Mouse (Mus musculus) bone marrow, adult 2 months (tissue): ENCODE measurements around the gene Fmnl1. TPM values are rescaled to one million over a fixed set of nuclear protein-coding genes. Genes with fewer than 3 reads are reported as not detected.
A peak's percentile ranks its signal among the peaks of the same experiment; 100 is the strongest.

Experiments used
- H3K27ac ChIP-seq: fragments of 200-500 bp; 2 replicates; pipeline ENCODE4 v1.5.1; 2012; ENCODE audit warnings: low read depth, mild to moderate bottlenecking, control low read depth, inconsistent platforms, low read length; ENCODE audit not compliant: control insufficient read depth, poor library complexity, insufficient read depth
- H3K4me1 ChIP-seq: fragments of 200-500 bp; 2 replicates; pipeline ENCODE4 v1.6.1; 2011; ENCODE audit warnings: low read length; ENCODE audit not compliant: control insufficient read depth, insufficient read depth
- H3K4me3 ChIP-seq: fragments of 200-500 bp; replicated peaks from 2 replicates; pipeline ENCODE3; 2011; ENCODE audit warnings: mild to moderate bottlenecking, low read depth, low read length, control low read depth; ENCODE audit not compliant: control insufficient read depth
- CTCF ChIP-seq: fragments of 200-500 bp; IDR thresholded peaks from 2 replicates; pipeline ENCODE4 v1.5.1; 2011; ENCODE audit warnings: low read length, control low read depth; ENCODE audit not compliant: control insufficient read depth, insufficient read depth
- POLR2A ChIP-seq: fragments of 200-500 bp; IDR thresholded peaks from 2 replicates; pipeline ENCODE4 v1.6.1; 2011; ENCODE audit warnings: low read depth, mild to moderate bottlenecking, control low read depth, low read length, borderline replicate concordance; ENCODE audit not compliant: control insufficient read depth
- WGBS: fragments of 180-500 bp; shearing (Covaris S2); methylation state at CpG from one replicate; pipeline ENCODE4 v1.1.7; 2018; 5-methylcytosine and 5-hydroxymethylcytosine counted together
- polyA plus RNA-seq: library from polyadenylated mRNA; stranded (reverse); fragments of >200 nt; gene quantifications from 2 replicates; pipeline ENCODE4 v1.2.4, GENCODE M21; 2011; ENCODE audit warnings: low replicate concordance; ENCODE audit not compliant: missing spikeins, insufficient read depth, insufficient read length

Gene Fmnl1
- polyA plus RNA-seq, 1 experiment = 121 TPM

DNA sequence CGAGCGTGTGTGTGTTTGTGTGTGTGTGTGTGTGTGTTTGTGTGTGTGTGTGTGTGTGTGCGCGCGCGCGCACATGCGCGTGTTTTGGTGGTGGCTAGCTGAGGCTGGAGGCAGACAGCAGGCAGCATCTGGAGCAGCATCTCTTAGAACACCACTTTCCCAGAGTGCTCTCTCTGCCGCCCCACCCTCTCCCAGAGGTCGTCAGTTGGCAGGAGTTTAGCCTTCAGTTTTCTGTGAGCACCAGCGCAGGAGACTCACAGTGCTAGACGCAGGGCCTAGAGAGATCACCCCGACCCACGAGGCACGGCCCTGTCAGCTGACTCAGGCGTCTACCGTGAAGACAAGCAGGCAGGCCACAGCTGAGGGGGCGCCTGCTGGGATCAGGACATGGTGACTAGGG lies 59.7 kb downstream of the Fmnl1 start:
- 90% methylated on average over 19 of the region's 19 CpGs for WGBS
- no peak overlapping the region for H3K27ac ChIP-seq
- TF ChIP-seq CTCF (no peak), POLR2A (0 out of 2 replicates have a peak, but pooled peaks have one; percentile 3)

DNA sequence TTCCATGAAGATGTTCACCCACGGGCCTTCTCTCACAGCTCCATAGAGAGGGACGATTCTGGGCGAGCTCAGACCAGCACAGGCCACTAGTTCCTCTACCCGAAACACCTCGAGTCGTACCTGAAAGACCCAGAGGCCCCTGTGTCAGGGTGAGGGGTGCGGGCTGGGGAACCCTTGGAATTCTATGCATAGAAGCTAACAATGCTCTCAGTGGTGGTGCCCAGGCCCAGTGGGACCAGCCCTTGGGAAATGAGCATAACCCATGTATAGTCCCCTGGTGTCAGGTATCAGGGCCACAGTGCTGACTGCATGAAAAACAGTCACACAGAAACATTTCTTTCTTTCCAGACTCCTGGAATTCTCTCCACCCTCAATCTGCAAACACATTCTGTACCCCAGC lies 60.5 kb downstream of the Fmnl1 start:
- no peaks in the 10 kb centered on the region for H3K4me1 ChIP-seq
- no peak overlapping the region for H3K27ac ChIP-seq
- 85% methylated on average over 7 of the region's 7 CpGs for WGBS
- TF ChIP-seq POLR2A (no peak), CTCF (no peak)
- H3K4me3 ChIP-seq = no peak overlapping the region

More for the DNA sequence above, 59.7 kb downstream of the Fmnl1 start:
- Histone ChIP-seq H3K4me3 (no peak overlapping the region), H3K4me1 (no peaks in the 10 kb centered on the region)

DNA sequence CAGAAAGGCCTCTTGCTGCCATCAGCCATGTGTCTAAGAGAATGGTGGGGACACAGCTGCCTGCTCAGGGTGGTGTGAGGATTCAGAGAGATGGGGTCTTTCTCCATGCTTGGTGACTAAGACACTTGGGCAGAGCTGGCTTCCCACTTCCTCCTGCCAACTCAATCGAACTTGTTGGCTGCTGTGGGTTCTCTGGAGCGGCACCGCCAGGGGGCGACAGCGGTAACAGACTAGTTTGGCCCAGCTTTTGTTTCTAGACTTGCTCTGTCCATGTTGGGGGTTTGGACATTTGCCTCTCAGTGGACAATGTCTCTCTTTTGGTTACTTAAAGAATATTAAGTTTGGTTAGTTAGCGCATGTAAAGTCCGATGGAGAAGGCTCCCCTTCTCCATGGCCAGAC lies 62.1 kb downstream of the Fmnl1 start:
- H3K4me1 ChIP-seq = no peaks in the 10 kb centered on the region
- TF ChIP-seq POLR2A (no peak), CTCF (peak; percentile 91)
- H3K4me3 ChIP-seq = no peak overlapping the region
- H3K27ac ChIP-seq = no peak overlapping the region
- 28% methylated on average over 7 of the region's 7 CpGs for WGBS

DNA sequence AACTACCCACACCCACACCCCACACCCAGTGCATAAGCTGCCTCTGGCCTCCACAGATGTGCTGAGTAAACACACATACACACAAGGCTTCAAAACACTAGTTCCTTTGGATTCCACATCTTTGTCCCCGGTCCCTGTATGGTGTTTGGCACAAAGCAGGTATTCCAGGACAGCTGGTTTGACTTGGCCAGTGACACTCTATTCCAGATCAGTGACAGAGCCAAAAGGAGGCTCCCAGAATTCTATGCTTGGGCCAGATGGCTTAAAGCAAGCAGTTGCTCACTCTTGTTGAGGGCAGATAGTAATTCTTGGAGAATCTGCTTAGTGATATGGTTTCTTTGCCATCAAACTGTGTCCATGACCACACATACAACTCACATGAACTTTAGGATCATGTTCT lies 63.5 kb downstream of the Fmnl1 start:
- no peak for TF ChIP-seq POLR2A
- no peak for TF ChIP-seq CTCF
- Histone ChIP-seq H3K27ac (no peak overlapping the region), H3K4me1 (no peaks in the 10 kb centered on the region), H3K4me3 (no peak overlapping the region)
- 88% methylated on average over 1 of the region's 1 CpGs for WGBS

DNA sequence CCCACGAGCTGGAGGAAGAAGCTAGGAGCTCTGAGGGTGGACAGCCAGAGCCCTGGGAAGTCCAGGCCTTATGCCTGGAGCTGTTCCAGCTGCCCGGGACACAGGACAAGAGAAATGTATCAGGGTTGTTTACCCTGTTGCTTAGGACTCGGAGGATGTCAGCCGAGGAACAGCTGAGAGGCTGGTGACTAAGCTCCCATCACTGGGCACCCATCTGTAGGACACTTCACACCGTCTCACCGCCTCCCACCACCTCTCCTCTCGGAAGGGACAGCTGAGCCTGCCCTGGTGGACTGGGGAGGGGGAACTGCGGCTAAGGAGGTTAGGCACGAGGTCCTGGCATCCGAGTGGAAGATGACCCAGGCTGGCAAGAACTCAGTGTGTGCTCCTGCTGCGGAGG lies 64.8 kb downstream of the Fmnl1 start:
- H3K27ac ChIP-seq = no peak overlapping the region
- no peaks in the 10 kb centered on the region for H3K4me1 ChIP-seq
- WGBS = 77% methylated on average over 11 of the region's 11 CpGs
- no peak overlapping the region for H3K4me3 ChIP-seq
- TF ChIP-seq CTCF = no peak
- 0 out of 2 replicates have a peak, but pooled peaks have one; percentile 8 for TF ChIP-seq POLR2A

DNA sequence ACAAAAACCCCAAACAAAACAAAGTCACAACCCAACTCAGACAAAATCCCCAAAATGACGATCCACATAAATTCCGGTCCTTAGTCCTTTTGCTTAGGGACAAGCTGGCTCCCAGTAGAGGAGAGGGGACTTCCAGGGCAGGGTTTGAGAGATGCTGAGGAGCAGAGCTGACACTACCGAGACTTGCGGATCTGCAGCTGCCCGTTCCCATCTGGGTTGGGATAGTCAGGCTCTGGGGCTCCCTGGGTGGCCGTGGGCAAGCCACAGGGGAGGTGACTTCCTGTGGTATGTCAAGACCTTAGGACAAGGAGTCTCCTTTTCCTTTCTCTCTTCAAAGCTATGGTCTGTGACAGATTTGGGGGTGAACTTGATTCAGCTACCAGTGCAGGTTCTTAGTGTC lies 65.5 kb downstream of the Fmnl1 start:
- Histone ChIP-seq H3K4me3 (no peak overlapping the region), H3K27ac (no peak overlapping the region), H3K4me1 (no peaks in the 10 kb centered on the region)
- no peak for TF ChIP-seq POLR2A
- no peak for TF ChIP-seq CTCF
- WGBS = 73% methylated on average over 6 of the region's 6 CpGs

DNA sequence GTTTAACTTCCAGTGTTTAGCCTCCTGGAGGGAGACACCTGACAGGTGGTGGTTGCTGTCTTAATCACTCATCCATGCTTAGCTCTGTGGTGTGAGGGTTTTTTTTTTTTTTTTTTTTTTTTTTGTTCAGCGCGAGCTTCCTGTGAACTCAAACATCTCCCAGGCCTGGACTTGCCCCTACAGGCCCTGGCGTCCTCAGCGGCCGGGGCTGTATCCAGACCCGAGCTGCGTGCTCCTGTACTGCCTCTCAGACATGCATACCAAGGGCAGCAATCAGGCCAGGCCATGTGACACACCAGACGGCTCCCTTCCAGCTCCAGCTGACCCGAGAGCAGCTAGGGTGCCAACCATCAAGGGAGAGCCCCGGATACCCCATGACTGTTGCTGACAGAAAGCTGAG lies 66.0 kb downstream of the Fmnl1 start:
- H3K4me1 ChIP-seq = no peaks in the 10 kb centered on the region
- TF ChIP-seq CTCF = no peak
- no peak for TF ChIP-seq POLR2A
- H3K27ac ChIP-seq = no peak overlapping the region
- 79% methylated on average over 10 of the region's 10 CpGs for WGBS
- no peak overlapping the region for H3K4me3 ChIP-seq

DNA sequence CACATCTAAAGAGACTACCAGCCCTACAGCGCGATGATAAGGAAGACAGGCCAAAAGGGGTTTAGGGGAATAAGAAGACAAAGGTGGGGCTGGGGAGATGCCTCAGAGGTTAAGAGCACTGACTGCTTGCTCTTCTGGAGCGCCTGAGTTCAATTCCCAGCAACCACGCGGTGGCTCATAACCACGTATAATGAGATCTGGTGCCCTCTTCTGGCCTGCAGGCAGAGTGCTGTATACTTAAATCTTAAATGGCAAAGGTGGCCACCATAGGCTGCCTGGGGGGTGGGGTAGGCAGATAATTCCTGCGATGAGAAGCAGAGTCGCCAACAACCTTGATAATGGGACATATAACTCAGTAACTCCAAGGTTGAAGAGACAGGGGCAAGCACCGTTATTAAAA lies 66.8 kb downstream of the Fmnl1 start:
- 85% methylated on average over 9 of the region's 9 CpGs for WGBS
- Histone ChIP-seq H3K4me1 (no peaks in the 10 kb centered on the region), H3K27ac (no peak overlapping the region), H3K4me3 (no peak overlapping the region)
- TF ChIP-seq CTCF (peak; percentile 1; the same call in 1 of the 2 replicates), POLR2A (no peak)

DNA sequence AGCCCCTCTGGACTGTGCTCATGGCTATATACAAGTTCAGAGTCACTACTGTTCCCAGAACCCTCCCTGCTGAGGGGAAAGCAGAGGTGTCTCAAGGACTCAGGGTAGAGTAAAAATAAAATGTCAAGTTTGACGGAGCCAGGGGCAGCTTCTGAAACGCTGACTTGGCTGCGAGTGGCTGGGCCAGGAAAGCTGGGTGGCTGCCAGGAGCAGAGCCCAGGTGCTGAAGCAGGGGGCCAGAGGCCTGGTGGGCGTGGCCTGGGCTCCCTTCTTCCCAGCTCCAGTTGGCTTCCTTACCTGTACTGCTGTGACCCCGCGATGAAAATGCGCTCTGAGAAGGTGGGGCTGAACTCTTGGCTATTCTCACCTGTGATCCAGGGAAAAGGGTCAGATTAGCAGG lies 69.8 kb downstream of the Fmnl1 start:
- TF ChIP-seq CTCF (no peak), POLR2A (no peak)
- 44% methylated on average over 7 of the region's 7 CpGs for WGBS
- Histone ChIP-seq H3K4me3 (no peak overlapping the region), H3K4me1 (no peaks in the 10 kb centered on the region), H3K27ac (no peak overlapping the region)
